Comparison of ENCODE assay signal across 20 mouse cellular contexts in genomic region chr9:83079724-83080123, GRCm38 (mm10).
DNase-seq lines count a peak whose midpoint lies in the region; ATAC-seq and TF ChIP-seq lines count a peak whose summit lies in the region.
"Had no signal": no experiment of that assay in that cellular context is flagged by ENCODE, and none has a peak within 500 bp of the region (broad histone marks: within the 10 kb centered on the region; RNA-seq: fewer than 3 reads in every experiment).

No protein-coding gene starts in this region.

- no peaks in the 10 kb centered on the region for H3K36me3 ChIP-seq in forebrain, postnatal 0 days (ENCODE audit: insufficient read depth)
- H3K36me3 ChIP-seq: embryonic facial prominence, embryonic 10.5 days; embryonic facial prominence, embryonic 12.5 days had no signal

- no peaks in the 10 kb centered on the region for H3K27me3 ChIP-seq in forebrain, postnatal 0 days (ENCODE audit: insufficient read depth, low read length)
- H3K27me3 ChIP-seq: embryonic facial prominence, embryonic 12.5 days; Patski had no signal

- no peak overlapping the region for H3K4me3 ChIP-seq in forebrain, postnatal 0 days (ENCODE audit: low read depth, low read length)
- H3K4me3 ChIP-seq: embryonic facial prominence, embryonic 10.5 days; embryonic facial prominence, embryonic 12.5 days had no signal

- TF ChIP-seq CTCF in forebrain, postnatal 0 days (IDR thresholded peaks at IDR 0.05; ENCODE audit: low read depth): no peak

- H3K9ac ChIP-seq in forebrain, postnatal 0 days: no peak overlapping the region
- H3K9ac ChIP-seq: embryonic facial prominence, embryonic 12.5 days had no signal

- no peaks in the 10 kb centered on the region for H3K4me1 ChIP-seq in forebrain, postnatal 0 days (ENCODE audit: insufficient read depth)

- no peak overlapping the region for H3K27ac ChIP-seq in forebrain, postnatal 0 days (ENCODE audit: low read depth, low read length)
- H3K27ac ChIP-seq: embryonic facial prominence, embryonic 10.5 days; embryonic facial prominence, embryonic 12.5 days had no signal

- ATAC-seq in frontal cortex, adult (ENCODE audit: low TSS enrichment): peak; percentile 82
- no peak for ATAC-seq in forebrain, postnatal 0 days
- ATAC-seq: activated CD4-positive, CD25-positive, alpha-beta regulatory T cell, adult 4 months; forebrain, embryonic 14.5 days; forebrain, embryonic 16.5 days; Patski had no signal

- no peak for DNase-seq in frontal cortex, postnatal 36 days (ENCODE audit: low spot score in 2 of 2)
- peak; percentile 71 for DNase-seq in 3T3-L1 (ENCODE audit: low read depth, low spot score)
- peak; percentile 39 for DNase-seq in brain, adult 2 months (ENCODE audit: low read depth, low spot score)
- no peak for DNase-seq in forebrain, postnatal 0 days
- DNase-seq: adrenal gland, adult 8-10 months; adrenal gland, postnatal 14 days; adrenal gland, postnatal 36 days; cerebellum, adult 11 months; cerebellum, adult 18-20 months; cerebellum, adult 8-10 months; cerebellum, adult 9-11 months; cerebellum, postnatal 14 days; cerebellum, postnatal 36 days had no signal

- H3K9me3 ChIP-seq in forebrain, postnatal 0 days (ENCODE audit: low read length): no peaks in the 10 kb centered on the region
- H3K9me3 ChIP-seq: embryonic facial prominence, embryonic 10.5 days; embryonic facial prominence, embryonic 12.5 days had no signal

- no peak overlapping the region for H3K4me2 ChIP-seq in forebrain, postnatal 0 days (ENCODE audit: low read depth)
- H3K4me2 ChIP-seq: embryonic facial prominence, embryonic 12.5 days had no signal

- 93% methylated on average over 3 of the region's 3 CpGs for WGBS in forebrain, postnatal 0 days

Comparison
In these comparisons a context has a peak if more than half of its experiments do, and no peak if none do; other contexts are left out.
1. DNase-seq: peak in 3T3-L1 (single experiment) and brain, adult 2 months (single experiment); none in frontal cortex, postnatal 36 days (0 of 2) and forebrain, postnatal 0 days (single experiment).